Mouse (Mus musculus) embryonic stem cell, embryonic (primary cell): ENCODE measurements around the gene Pdlim7.

ENCODE experiments used
- CTCF ChIA-PET, 4 experiments: fragments of 300-600 bp in 2 of 4; fragments of 350-600 bp in 2 of 4; sonication (Branson Sonifier 250); formaldehyde crosslinking; loops; one replicate each; lab custom pipeline; 2022; ENCODE audit warnings: inconsistent platforms in 2 of 4; lab: Charles Lee
- POLR2A ChIA-PET, 4 experiments: fragments of 300-600 bp in 2 of 4; fragments of 350-600 bp in 2 of 4; sonication (Branson Sonifier 250); formaldehyde crosslinking; loops; one replicate each; lab custom pipeline; 2022; ENCODE audit warnings: antibody characterized with exemption in 4 of 4, inconsistent platforms in 1 of 4; lab: Charles Lee

The Pdlim7 gene

GRCm38 (mm10) chr13:55513111-55513748 is at the start of gene Pdlim7:
Pdlim7 (minus strand) TSS chr13:55513676.
- ChIA-PET POLR2A (interaction anchor here in 2 of 4 experiments (0.6 to 2.9 kb wide), 12 partner anchors 10 to 323 kb away, joined by 3 to 10 read pairs (median 4); partner anchors contain the start of genes B230219D22Rik (in 1 of the 2), Ddx41 (in 1 of the 2) and Grk6 (in 1 of the 2)), CTCF (interaction anchor here in 2 of 4 experiments (0.7 to 1.6 kb wide), 11 partner anchors 9 to 186 kb away, joined by 3 to 7 read pairs (median 4); partner anchors contain the start of gene Ddx41 (in 1 of the 2))

DNA sequence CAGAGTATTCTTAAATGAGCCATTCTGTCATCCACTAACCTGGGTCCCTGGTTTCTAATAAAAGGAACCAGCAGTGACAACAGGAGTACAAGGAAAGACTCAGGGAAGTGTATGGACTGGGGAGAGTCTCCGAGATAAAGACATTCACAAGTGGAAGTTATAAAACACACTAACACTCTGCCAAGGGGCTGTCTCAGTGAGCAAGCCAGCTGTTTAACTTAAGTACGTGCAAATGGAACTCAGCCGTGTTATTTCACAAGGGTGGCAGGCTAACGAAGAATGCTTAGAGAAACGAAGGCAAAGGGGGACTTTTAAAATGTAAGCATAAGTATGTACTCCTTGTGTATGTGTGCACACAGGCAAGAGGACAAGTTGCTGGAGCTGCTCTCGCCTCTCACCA is 44.0 kb upstream of the Pdlim7 start:
- CTCF ChIA-PET, result interaction anchor here in 3 of 4 experiments (0.6 kb wide), 3 partner anchors 15 to 106 kb away, joined by 3 to 11 read pairs (median 3); no protein-coding TSS in a partner anchor
- POLR2A ChIA-PET, result interaction anchor here in 2 of 4 experiments (0.7 to 0.9 kb wide), 3 partner anchors 9 to 453 kb away, joined by 3 read pairs; partner anchors contain the start of gene Tmed9 (in 1 of the 2)

- POLR2A ChIA-PET, result interaction anchor here in 3 of 4 experiments (0.8 to 1.8 kb wide), 6 partner anchors 20 to 182 kb away, joined by 3 to 4 read pairs (median 3); partner anchors contain the start of genes B4galt7 (in 1 of the 3) and Ddx41 (in 1 of the 3)
- CTCF ChIA-PET, result interaction anchor here in 2 of 4 experiments (0.6 to 1.0 kb wide), 3 partner anchors 20 to 79 kb away, joined by 3 to 4 read pairs (median 3); partner anchors contain the start of gene Ddx41 (in 1 of the 2)
Observed at GRCm38 (mm10) chr13:55555921-55556320, 42.4 kb upstream of the Pdlim7 start.

- ChIA-PET POLR2A (interaction anchor here in 2 of 4 experiments (0.7 to 2.0 kb wide), 5 partner anchors 11 to 26 kb away, joined by 3 to 9 read pairs (median 4); partner anchors contain the start of gene Ddx41 (in 1 of the 2)), CTCF (interaction anchor here in 2 of 4 experiments (0.7 to 1.1 kb wide), 2 partner anchors 13 to 216 kb away, joined by 3 to 4 read pairs; partner anchors contain the start of gene Ddx41 (in 1 of the 2))
Observed at GRCm38 (mm10) chr13:55549061-55549460, 35.6 kb upstream of the Pdlim7 start.

GRCm38 (mm10) chr13:55548426-55548825 is 35.0 kb upstream of the Pdlim7 start:
- CTCF ChIA-PET, result interaction anchor here in 1 of 4 experiments (1.1 kb wide), 1 partner anchor 12 kb away, joined by 4 read pairs; the partner anchor contains the start of gene Ddx41

GRCm38 (mm10) chr13:55547916-55548315 is 34.4 kb upstream of the Pdlim7 start:
- CTCF ChIA-PET, result no interaction called here
- POLR2A ChIA-PET, result interaction anchor here in 1 of 4 experiments (2.0 kb wide), 1 partner anchor 10 kb away, joined by 9 read pairs; no protein-coding TSS in a partner anchor

More at GRCm38 (mm10) chr13:55548426-55548825, 35.0 kb upstream of the Pdlim7 start:
- POLR2A ChIA-PET, result interaction anchor here in 2 of 4 experiments (0.7 to 2.0 kb wide), 5 partner anchors 10 to 27 kb away, joined by 3 to 9 read pairs (median 4); partner anchors contain the start of gene Ddx41 (in 1 of the 2)

DNA sequence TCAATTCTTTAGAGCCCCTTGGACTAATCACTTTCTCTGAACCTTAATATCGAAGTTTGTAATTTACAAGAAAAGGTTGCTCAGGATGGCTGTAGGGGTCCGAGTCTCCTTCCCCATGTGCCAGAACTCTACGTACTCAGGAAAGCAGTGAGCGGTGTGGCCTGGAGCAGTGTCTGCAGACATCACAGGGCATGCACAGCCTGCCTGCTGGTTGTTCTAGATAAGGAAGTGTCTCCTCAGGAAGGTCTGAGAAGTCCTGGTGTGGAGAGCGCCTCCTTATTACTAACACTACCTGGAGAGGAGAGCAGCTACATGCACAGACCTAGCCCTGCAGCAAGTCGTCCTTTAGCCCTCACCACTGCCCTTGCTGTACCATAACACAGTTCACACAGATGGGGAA is 31.3 kb upstream of the Pdlim7 start:
- POLR2A ChIA-PET, result interaction anchor here in 2 of 4 experiments (0.9 to 1.6 kb wide), 5 partner anchors 8 to 33 kb away, joined by 3 to 5 read pairs (median 5); partner anchors contain the start of gene Ddx41 (in 1 of the 2)
- CTCF ChIA-PET, result interaction anchor here in 2 of 4 experiments (0.6 to 1.9 kb wide), 3 partner anchors 8 to 83 kb away, joined by 4 to 9 read pairs (median 7); partner anchors contain the start of gene Ddx41 (in 1 of the 2)

DNA sequence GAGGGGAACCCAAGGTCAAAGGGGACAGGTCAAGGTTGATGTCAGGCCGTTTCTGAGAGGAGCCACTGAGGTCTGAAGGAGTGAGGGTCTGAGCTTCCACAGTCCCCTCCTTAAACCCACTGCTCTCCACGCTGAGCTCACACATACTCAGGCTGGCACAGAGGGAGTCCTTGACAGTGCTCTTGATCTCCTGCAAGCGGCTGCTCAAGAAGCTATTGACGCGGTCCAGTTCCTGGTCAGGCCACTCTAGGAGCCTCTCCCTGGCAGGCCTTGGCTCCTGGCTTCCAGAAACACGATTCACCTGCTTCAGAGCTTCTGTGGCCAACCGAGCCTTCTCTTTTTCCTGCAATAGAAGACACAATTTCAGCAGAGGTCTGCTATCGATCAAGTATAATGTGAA is 30.0 kb upstream of the Pdlim7 start:
- POLR2A ChIA-PET, result interaction anchor here in 2 of 4 experiments (0.6 to 1.6 kb wide), 4 partner anchors 20 to 204 kb away, joined by 3 to 8 read pairs (median 3); no protein-coding TSS in a partner anchor

DNA sequence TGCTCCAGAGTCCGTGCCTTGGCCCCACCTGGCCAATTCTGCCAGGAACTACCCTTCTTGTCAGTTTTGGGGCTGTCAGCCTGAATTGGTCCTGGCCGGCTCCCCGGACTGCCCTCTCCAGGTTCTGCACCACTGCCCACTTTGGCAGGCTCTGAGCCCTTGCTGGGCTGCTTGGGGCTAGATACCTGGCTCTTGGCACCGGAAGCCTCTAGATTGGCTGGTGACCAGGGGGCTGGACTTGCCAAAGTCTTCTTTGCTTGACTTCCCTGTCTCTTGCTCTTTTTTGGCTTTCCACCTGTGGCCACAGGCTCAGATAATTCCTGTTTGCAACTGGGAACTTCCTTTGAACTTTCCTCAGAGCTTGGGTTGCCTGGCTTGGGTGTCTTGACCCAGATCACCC is 29.4 kb upstream of the Pdlim7 start:
- ChIA-PET POLR2A (interaction anchor here in 3 of 4 experiments (0.6 to 1.6 kb wide), 3 partner anchors 20 to 954 kb away, joined by 3 to 8 read pairs (median 3); no protein-coding TSS in a partner anchor), CTCF (no interaction called here)

More for the DNA sequence above, 30.0 kb upstream of the Pdlim7 start:
- CTCF ChIA-PET, result no interaction called here

GRCm38 (mm10) chr13:55540933-55541332 is 27.5 kb upstream of the Pdlim7 start:
- ChIA-PET CTCF (no interaction called here), POLR2A (interaction anchor here in 3 of 4 experiments (0.6 to 1.7 kb wide), 7 partner anchors 18 to 373 kb away, joined by 3 to 8 read pairs (median 3); partner anchors contain the start of gene Caml (in 1 of the 3))

DNA sequence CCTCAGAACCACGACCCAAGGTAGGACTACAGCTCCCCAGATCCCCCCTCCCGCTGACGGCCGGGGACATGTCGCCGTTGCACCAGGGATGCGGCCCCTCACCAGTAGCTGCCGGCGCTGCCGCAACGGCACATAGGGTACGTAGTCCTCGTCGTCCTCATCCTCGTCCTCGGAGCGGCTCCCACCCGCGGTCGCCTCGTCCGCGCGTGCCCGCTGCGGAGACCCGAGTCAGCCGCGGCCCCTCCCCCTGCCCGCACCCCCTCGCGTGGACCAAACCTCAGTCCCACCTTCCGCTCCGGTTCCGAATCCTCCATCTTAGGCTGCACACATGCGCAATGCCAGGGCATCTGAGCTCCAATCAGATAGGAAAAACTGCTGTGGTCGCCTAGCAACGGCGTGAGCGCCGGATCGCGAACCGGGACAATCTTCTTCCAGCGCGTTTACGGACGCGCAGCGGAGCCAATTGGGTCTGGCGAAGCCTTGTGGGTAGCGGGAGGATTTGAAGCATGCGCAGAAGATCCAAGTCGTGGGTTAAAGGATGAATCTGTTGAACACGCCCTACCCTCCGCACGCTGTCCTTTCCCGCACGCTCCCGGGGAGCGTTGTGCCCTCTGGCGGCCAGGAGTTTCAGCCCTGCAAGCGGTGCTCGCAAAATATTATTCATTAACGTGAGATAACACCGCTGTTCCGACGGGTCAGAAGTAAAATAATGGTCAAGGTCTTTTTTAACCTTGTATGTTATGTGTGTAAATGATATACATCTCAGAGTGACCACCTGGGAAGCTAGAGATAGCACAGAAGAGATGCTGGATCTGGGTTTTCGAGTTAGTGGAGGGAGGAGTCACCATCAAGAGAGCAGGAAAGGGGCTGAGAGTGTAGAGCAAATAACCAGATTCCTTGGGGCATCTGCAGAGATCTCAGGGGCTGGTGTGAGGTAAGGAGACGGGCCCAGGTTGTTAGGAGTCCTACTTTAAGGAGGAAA is 23.0 kb upstream of the Pdlim7 start, which contains the start of gene Ddx41:
TSS of gene Ddx41 (minus strand) at position 465 of the 982 bp plus-strand sequence.
- ChIA-PET CTCF (interaction anchor here (0.5 to 2.0 kb wide), 31 partner anchors 8 to 209 kb away, joined by 3 to 9 read pairs (median 3); partner anchors contain the start of genes Fam193b (in 1 of the 4) and Grk6 (in 1 of the 4)), POLR2A (interaction anchor here in 3 of 4 experiments (0.6 to 2.4 kb wide), 43 partner anchors 9 to 778 kb away, joined by 3 to 10 read pairs (median 3); partner anchors contain the start of genes B230219D22Rik (in 2 of the 3), Caml (in 1 of the 3), Fam193b (in 1 of the 3) and Grk6 (in 1 of the 3))

DNA sequence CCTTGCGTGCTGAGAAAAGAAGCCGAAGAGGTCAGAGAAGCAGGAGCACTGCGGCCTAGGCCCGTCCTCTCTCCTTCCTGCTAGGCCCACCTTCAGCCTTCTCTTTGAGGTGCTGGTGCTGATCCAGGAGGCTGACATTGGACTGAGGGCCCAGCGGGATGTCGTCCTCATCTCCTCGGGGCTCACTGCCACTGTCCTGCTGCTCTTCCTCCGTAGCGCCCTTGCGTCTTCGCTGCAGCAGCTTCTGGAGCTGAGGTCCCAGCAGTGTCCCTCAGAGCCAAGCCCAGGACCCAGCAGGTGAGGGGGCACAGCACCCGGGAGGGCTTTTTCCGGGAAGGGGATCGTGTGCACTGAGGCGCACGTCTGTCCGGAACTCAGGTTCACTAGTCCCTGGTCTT is 22.3 kb upstream of the Pdlim7 start:
- CTCF ChIA-PET, result interaction anchor here (0.5 to 2.0 kb wide), 23 partner anchors 9 to 208 kb away, joined by 3 to 9 read pairs (median 4); partner anchors contain the start of genes Fam193b (in 1 of the 4) and Grk6 (in 1 of the 4)
- POLR2A ChIA-PET, result interaction anchor here in 3 of 4 experiments (0.6 to 1.6 kb wide), 35 partner anchors 8 to 777 kb away, joined by 3 to 10 read pairs (median 4); partner anchors contain the start of genes B230219D22Rik (in 2 of the 3), Caml (in 1 of the 3), Fam193b (in 1 of the 3) and Grk6 (in 1 of the 3)

DNA sequence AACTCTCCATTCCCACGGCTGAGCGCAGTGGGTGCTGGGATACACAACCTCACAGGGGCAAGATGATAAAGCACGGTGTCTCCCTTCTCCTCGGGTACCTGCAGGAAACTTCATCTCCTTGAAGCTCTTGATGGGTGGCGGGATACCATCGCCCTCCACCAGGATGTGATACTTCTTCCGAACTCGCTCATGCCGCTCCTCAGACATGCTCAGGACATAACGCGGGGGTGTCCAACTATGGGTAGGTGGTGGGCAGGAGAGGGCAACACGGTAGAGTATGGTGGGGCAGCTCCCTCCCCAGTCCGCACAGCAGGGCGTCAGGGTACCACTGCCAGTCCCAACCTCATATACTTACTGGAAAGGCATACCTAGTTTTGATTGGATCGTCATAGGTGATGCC is 21.7 kb upstream of the Pdlim7 start:
- CTCF ChIA-PET, result interaction anchor here in 2 of 4 experiments (0.6 to 2.0 kb wide), 3 partner anchors 12 to 199 kb away, joined by 4 to 9 read pairs (median 4); no protein-coding TSS in a partner anchor
- POLR2A ChIA-PET, result interaction anchor here in 2 of 4 experiments (1.4 to 3.2 kb wide), 4 partner anchors 8 to 14 kb away, joined by 3 to 22 read pairs (median 6); no protein-coding TSS in a partner anchor

DNA sequence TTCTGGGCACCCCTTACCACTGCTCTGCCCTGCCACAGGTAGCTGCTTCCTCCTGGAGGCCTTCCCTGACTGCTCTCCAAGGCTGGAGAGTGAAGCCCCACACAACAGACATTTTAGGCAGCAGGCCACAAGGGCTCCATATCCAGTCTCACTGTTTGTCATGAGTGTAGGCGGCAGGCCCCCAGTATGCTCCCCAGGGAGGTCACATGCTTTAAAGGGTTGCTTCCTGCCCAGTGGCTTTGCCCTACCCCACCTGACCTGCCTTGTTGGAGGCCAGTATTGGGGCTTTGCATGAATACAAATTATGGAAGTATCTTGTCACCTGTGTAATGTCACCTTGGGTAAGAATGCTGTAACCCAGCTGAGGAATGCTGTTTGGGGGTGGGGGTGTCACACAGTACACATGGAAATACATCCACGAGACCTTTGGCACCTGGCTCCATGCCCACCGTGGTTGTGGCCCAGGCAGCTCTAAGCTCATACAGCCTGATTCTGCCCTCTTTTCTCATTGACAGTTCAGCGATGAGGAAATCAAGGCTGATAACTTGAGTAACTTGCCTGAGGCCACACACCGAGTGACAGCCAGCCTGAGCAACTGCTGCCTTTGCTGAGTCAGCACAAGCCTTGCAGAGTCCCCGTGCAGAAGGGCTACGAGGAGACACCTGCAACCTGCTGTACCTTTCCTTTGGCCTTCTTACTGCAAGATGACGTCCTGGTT is 15.9 kb upstream of the Pdlim7 start, which contains the start of gene Dok3:
TSS of gene Dok3 (minus strand) at position 99 of the 718 bp plus-strand sequence.
- POLR2A ChIA-PET, result interaction anchor here in 1 of 4 experiments (1.0 to 1.6 kb wide), 5 partner anchors 15 to 199 kb away, joined by 3 to 8 read pairs (median 3); partner anchors contain the start of gene Prr7
- CTCF ChIA-PET, result interaction anchor here (0.5 to 1.1 kb wide), 6 partner anchors 11 to 508 kb away, joined by 3 to 4 read pairs (median 3); no protein-coding TSS in a partner anchor
